Mouse (Mus musculus) cerebellum, adult 9-11 months (tissue): ENCODE data around the gene Uckl1.

ENCODE experiments used
- DNase-seq: peaks from one replicate; pipeline ENCODE4 v3.0.0; 2022

The Uckl1 gene

GRCm38 (mm10) chr2:181584411-181584942 is at the start of gene Uckl1:
Gene Uckl1, minus strand, starts transcription at chr2:181584892.
- no peak for DNase-seq

- DNase-seq = peak; percentile 73
These were observed 47.9 kb upstream of the Uckl1 start for GRCm38 (mm10) chr2:181632624-181633023.

- no peak for DNase-seq
These were observed 43.8 kb upstream of the Uckl1 start for GRCm38 (mm10) chr2:181628471-181628870.

- no peak for DNase-seq
These were observed 38.7 kb upstream of the Uckl1 start for GRCm38 (mm10) chr2:181623401-181623800.

- DNase-seq = no peak
These were observed 34.2 kb upstream of the Uckl1 start for GRCm38 (mm10) chr2:181618761-181619495.

- no peak for DNase-seq
These were observed 17.7 kb upstream of the Uckl1 start for GRCm38 (mm10) chr2:181602367-181602766.

- peak; percentile 50 for DNase-seq
These were observed 17.1 kb upstream of the Uckl1 start for GRCm38 (mm10) chr2:181601751-181602145.

GRCm38 (mm10) chr2:181600828-181601750 is 16.4 kb upstream of the Uckl1 start:
- DNase-seq = peak; percentile 98

GRCm38 (mm10) chr2:181600226-181600758 is 15.6 kb upstream of the Uckl1 start:
- peak; percentile 35 for DNase-seq

GRCm38 (mm10) chr2:181598454-181599351 is 14.0 kb upstream of the Uckl1 start, which contains the start of gene Samd10:
Gene Samd10, minus strand, starts transcription at chr2:181599212.
- DNase-seq = peak; percentile 86

- peak; percentile 59 for DNase-seq
These were observed 12.8 kb upstream of the Uckl1 start for GRCm38 (mm10) chr2:181597378-181598061.

- DNase-seq = peak; percentile 61
These were observed 11.7 kb upstream of the Uckl1 start for GRCm38 (mm10) chr2:181596221-181596960.

- DNase-seq = peak; percentile 77
These were observed 10.4 kb upstream of the Uckl1 start for GRCm38 (mm10) chr2:181594946-181595696.

GRCm38 (mm10) chr2:181593937-181594336 is 9.2 kb upstream of the Uckl1 start:
- peak; percentile 21 for DNase-seq

- DNase-seq = no peak
These were observed 8.3 kb upstream of the Uckl1 start for GRCm38 (mm10) chr2:181593042-181593421.

GRCm38 (mm10) chr2:181592231-181593041 is 7.7 kb upstream of the Uckl1 start, which contains the start of gene Zfp512b:
Gene Zfp512b, minus strand, starts transcription at chr2:181592803.
- peak; percentile 87 for DNase-seq

- peak; percentile 50 for DNase-seq
These were observed 6.9 kb upstream of the Uckl1 start, which contains the start of gene Prpf6 for GRCm38 (mm10) chr2:181591528-181592085. Gene Prpf6, plus strand, starts transcription at chr2:181591868.

- peak; percentile 39 for DNase-seq
These were observed 5.8 kb upstream of the Uckl1 start for GRCm38 (mm10) chr2:181590471-181590870.

- DNase-seq = no peak
These were observed 5.0 kb upstream of the Uckl1 start for GRCm38 (mm10) chr2:181589732-181590105.
